Mouse (Mus musculus) large intestine, adult 2 months (tissue): Measurements from ENCODE around the gene Sobp. TPM values are rescaled to one million over a fixed set of nuclear protein-coding genes. Genes with fewer than 3 reads are reported as not detected.

Experiments used
- DNase-seq: peaks from one replicate; pipeline ENCODE4 v3.0.0-alpha.2; 2012; ENCODE audit warnings: low read depth, low spot score
- WGBS: fragments of 180-500 bp; shearing (Covaris S2); methylation state at CpG from one replicate; pipeline ENCODE4 v1.1.7; 2018; 5-methylcytosine and 5-hydroxymethylcytosine counted together
- polyA plus RNA-seq: library from polyadenylated mRNA; depleted of rRNA; stranded (reverse); fragments of >200 nt; gene quantifications from 2 replicates; pipeline ENCODE4 v1.2.3, GENCODE M21; 2012

Gene Sobp
- polyA plus RNA-seq, 1 experiment: 0.57 TPM

- no peak for DNase-seq
- 93% methylated on average over 4 of the region's 4 CpGs for WGBS
These were observed 169.3 kb downstream of the Sobp start for GRCm38 (mm10) chr10:43005031-43005430.

DNA sequence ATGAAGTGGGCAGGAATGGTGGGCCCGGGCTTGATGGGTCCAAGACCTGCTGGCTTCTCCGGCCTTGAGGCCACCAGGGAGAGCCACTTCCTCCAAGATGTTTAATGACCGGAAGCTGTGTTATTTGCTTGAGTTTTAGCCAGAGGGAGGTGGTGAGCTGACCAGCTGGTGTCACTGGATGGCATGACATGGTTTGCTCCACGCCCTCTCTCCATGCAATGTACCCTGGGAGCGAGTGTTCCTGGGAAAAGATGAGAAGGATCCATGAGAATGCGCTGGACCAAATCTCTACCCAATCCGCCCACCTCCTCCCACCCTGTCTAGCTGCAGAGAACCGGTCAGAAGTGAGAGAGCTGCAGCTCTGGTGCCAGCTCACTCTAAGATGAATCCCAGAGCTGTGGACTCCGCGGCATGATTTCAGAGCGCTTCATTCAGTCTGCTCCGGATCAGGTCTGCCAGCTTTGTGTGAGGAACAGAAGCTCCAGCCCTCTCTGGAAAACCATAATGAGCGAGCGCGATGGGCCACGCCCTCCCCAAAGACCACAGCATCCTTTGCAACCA is 170.1 kb downstream of the Sobp start:
- 85% methylated on average over 16 of the region's 16 CpGs for WGBS
- DNase-seq: no peak

DNA sequence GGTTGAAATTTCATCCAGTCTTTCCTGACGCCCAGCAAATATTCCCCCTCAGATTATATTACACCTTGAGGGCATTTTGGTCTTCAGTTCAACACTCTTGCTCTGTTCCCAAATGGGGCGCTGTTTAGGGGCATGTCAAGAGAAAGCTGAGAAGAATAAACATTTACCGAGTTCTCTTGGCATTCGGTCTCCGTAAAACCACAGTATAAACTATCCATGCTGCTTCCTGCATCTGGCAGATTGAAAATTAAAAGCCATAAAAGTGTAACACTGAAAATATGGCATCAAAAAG is 170.9 kb downstream of the Sobp start:
- 9% methylated on average over 5 of the region's 5 CpGs for WGBS
- no peak for DNase-seq

DNA sequence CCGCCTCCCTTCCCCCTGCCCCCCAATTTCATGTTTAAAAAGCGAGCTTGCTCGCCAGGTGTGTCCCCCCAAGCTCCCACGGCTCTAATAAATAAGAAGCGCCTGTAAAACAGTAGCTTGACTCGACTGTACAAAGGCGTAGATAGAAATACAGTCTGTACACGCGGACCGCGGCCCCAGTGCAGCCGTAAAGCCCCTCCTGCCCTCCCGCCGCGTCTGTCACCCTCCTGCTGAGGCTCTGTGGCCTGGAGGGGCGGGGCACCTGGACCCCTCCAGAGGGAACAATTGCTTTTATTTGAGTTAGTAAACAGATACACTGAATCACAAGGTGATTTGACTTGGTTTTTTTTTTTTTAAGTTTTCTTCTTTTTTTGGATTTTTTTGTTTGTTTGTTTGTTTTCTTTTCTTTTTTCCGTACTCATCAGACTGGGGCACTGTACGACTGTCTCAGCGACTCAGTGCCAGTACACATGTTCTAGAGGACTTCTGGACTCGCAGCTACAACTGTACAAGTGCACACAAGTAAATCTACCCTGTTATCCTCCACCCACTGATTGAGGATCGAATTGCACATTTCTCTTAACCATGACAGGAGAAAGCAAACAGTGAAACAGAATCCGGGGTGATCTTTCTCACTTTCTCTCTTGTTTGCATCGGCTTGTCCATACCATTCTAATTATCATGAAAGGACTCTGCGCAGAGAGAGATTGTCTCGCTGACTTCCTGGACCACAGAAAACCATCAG is 171.4 kb downstream of the Sobp start:
- DNase-seq: no peak
- WGBS: 10% methylated on average over 25 of the region's 25 CpGs

DNA sequence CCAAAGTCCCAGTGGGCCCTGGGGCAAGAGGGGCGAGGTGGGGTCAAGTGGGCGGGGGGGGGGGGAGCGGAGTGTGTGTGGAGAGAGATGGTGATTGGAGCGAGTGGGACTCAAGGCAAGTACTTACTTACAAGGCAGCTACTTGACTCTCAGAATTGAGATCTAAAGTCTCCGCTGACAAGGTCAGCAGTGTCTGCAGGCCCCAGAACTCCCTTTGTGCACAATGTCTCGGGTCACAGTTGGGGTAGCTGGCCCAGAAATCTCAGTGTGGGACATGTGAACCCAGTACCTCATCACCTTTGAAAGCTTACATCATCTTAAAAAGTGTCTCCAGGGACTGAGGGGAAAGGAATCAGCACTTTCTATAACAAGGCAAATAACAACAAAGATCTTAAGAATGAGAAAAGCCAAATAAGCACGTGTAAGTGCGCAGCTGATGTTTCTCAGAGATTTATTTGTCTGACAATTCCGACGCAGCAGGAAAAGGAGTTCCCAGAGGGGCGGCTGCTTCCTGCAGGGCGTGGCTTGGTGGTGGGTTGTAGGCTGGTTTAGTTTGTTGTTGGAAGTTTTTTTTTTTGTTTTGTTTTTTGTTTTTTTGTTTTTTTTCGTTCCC is 172.2 kb downstream of the Sobp start:
- WGBS: 32% methylated on average over 13 of the region's 13 CpGs

GRCm38 (mm10) chr10:43001433-43001832 is 172.9 kb downstream of the Sobp start:
- WGBS: 47% methylated on average over 3 of the region's 3 CpGs
- no peak for DNase-seq

More for the DNA sequence above, 172.2 kb downstream of the Sobp start:
- no peak for DNase-seq

GRCm38 (mm10) chr10:42999324-42999723 is 175.0 kb downstream of the Sobp start:
- DNase-seq: no peak
- WGBS: 95% methylated on average over 10 of the region's 10 CpGs

- DNase-seq: no peak
- WGBS: 65% methylated on average over 2 of the region's 2 CpGs
These were observed 177.1 kb downstream of the Sobp start for GRCm38 (mm10) chr10:42997278-42997677.

GRCm38 (mm10) chr10:42995484-42995895 is 178.8 kb downstream of the Sobp start:
- no peak for DNase-seq
- WGBS: 48% methylated on average over 13 of the region's 13 CpGs

GRCm38 (mm10) chr10:42994331-42994782 is 180.0 kb downstream of the Sobp start:
- no peak for DNase-seq
- 37% methylated on average over 13 of the region's 13 CpGs for WGBS

DNA sequence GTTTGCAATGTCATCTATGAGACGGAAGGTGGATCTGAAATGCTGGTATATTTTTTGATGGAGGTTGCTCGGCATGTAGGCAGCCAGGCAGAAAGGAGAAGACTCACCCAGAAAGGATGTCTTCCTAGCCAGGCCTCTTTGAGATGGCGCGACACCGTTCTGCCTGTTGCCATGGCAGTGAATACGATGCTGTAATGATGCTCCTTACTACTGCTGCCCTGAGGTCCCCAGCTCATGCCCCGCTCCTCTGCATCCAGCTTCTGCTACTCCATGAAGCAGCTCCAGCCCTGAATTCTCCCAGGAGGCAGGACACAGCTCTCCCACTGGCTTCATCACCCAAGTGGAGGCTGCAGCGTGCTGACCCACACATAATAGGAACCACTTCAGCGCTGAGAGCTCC is 183.3 kb downstream of the Sobp start:
- 75% methylated on average over 9 of the region's 9 CpGs for WGBS

GRCm38 (mm10) chr10:42989910-42990309 is 184.4 kb downstream of the Sobp start:
- no peak for DNase-seq
- WGBS: 34% methylated on average over 6 of the region's 6 CpGs

More for the DNA sequence above, 183.3 kb downstream of the Sobp start:
- no peak for DNase-seq

DNA sequence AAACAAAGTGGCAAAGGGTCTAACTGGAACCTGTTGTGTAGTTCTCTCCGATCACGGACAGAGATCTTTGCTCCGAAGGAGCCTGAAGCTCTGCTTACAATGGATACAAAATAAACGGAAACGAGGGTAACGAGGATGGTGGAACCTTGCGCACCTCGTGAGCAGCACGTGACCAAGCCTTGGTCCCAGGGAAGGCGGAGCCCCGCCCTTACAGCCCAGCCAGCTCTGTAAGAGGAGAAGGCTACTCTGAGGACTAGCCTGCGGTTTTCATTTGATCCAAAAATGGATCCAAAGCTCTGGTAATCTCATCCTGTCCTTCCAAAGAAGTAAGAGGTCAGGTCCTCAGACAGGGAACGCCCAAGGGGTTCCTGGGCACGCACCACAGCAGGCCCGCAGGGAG is 185.7 kb downstream of the Sobp start:
- no peak for DNase-seq
- WGBS: 57% methylated on average over 15 of the region's 15 CpGs

DNA sequence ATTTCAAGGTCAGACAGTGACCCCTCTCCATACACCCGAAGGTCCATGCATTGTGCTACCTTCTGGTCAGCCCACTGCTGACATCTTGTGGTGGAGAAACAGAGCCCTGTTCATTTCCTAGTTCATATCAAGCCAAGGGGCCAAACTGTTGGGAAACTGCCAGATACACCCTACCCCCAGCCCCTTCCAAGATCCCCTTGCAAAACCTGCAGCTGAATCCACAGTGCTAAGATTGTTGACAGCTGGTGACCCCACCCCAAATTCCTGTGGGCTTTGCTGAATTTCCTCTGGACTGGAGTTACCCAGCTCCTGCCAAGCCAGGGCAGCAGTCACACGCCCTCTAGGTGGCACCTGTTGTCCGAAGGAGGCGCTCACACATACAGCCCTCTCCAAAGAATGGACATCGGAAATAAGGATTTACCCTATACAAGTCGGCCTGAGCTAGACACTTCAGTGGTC is 186.7 kb downstream of the Sobp start:
- 9% methylated on average over 6 of the region's 6 CpGs for WGBS
- peak; percentile 48 for DNase-seq

DNA sequence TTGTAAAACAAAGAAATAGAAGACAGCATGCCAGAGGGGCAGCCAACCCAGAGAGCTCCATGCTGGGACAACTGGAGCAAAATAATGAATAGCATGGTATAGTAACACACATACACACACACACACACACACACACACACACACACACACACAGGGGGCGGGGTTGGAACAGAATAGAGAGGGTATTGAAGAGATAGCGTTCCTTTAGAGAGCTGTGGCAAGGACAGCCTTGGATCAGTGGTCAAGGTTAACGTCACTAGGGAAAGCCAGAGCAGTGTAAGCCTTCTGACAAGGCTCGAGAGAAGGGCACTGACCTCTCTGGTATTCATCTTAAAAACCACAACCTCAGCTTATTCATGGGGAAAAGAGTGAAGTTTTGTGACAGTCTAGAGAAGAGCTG is 189.4 kb downstream of the Sobp start:
- WGBS: 70% methylated on average over 4 of the region's 4 CpGs
- no peak for DNase-seq

GRCm38 (mm10) chr10:42980999-42981757 is 193.2 kb downstream of the Sobp start:
- DNase-seq: no peak
- 53% methylated on average over 7 of the region's 7 CpGs for WGBS

DNA sequence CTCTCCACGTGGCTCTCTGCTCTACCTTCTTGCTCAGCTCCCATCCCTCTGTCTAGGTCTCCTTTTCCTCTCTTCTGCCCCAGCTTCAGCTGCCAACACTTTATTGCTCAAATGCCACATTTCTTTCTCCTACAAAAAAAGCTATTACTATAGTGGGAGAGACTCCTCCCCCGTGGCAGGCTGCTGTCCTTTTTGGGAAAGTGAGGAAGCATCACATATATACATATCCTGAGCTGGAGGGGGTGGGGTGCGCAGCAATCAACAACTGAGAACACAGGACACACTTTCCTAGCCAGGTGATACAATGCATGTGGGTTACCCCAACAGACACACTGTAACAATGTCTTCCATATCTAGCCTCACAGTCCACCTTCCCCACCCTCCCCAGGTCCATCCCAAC is 196.0 kb downstream of the Sobp start:
- 47% methylated on average over 3 of the region's 3 CpGs for WGBS
- no peak for DNase-seq

DNA sequence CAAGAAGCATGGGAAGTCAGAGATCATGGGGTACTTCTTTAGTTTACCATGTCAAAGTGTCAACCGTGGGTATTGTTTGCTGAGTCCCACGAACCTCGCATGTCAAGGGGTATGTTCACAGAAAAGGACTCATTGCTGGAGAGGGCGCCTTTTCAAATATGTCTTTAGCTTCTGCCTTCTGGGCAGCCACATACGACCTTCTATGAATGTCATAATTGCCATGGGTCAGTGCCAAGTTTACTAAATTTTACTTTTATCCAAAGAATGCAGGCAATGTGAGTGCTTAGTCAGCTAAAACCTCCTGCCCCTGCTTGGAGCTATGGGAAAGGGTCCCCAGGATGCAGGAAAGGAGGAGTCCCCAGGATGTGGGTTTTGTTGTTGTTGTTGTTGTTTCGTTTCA is 197.8 kb downstream of the Sobp start:
- 84% methylated on average over 6 of the region's 6 CpGs for WGBS
- no peak for DNase-seq

DNA sequence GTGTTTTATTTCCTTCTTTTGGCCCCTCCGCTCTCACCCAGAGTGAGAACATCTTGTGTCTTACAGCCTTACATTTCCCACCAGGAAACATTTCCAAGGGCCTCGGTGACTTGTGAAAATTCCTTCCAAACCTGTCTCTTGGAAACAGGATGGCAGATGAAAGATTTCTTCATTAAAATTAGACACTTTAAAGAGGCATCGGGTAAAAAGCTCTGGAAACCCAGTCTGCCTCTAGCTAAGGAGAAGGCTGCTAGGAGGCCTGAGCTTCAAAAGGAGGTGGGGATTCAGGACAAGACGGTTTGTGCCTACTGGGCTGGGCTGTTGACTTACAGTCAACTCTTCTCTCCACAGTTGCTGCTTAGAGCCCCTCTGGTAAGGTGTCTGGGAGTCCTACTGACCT is 200.8 kb downstream of the Sobp start:
- DNase-seq: no peak
- 52% methylated on average over 4 of the region's 4 CpGs for WGBS

GRCm38 (mm10) chr10:42972504-42973172 is 201.7 kb downstream of the Sobp start:
- DNase-seq: peak; percentile 52
- WGBS: 24% methylated on average over 18 of the region's 18 CpGs
